Mouse (Mus musculus) thymus, postnatal 36 days (tissue): ENCODE measurements around the gene Gm21738.
"Not testable (repeated sequence)": the region's sequence is repeated elsewhere in the genome, so short reads cannot be mapped to it uniquely, and the experiment has no call there.

Experiments used
- DNase-seq, 2 experiments: peaks; one replicate each; pipeline ENCODE4 v3.0.0; 2022; ENCODE audit warnings: mixed read lengths in 2 of 2

Gene Gm21738

DNA sequence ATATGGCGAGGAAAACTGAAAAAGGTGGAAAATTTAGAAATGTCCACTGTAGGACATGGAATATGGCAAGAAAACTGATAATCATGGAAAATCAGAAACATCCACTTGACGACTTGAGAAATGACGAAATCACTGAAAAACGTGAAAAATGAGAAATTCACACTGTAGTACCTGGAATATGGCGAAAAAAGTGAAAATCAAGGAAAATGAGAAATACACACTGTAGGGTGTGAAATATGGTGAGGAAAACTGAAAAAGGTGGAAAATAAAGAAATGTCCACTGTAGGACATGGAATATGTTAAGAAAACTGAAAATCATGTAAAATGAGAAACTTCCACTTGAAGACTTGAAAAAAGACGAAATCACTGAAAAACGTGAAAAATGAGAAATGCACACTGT is at the start of gene Gm21738:
TSS of gene Gm21738 (minus strand) at position 101 of the 400 bp plus-strand sequence.
- not testable (repeated sequence) for DNase-seq

DNA sequence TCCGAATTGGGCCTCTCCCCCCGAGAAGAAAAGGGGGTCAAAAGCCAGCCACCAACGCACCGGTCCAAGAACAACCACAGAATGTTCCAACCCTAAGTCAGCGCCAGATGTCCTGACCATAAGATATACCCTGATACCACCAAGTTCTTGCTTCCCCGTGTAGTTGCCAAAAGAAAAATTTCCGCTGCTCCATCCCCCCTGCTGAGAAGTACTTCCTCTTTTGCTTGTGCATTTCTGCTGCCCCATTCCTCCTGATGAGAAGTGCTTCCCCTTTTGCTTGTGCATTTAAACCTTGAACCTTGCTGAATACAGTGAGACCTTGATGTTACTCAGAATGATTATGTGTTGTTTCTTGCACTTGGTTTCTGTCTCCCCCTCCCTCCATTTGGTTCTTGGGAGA is 35.0 kb downstream of the Gm21738 start:
- DNase-seq = not testable (repeated sequence)
